Mouse (Mus musculus): ENCODE measurements around the gene Hist1h2ad.
"Not testable (repeated sequence)": the region's sequence is repeated elsewhere in the genome, so short reads cannot be mapped to it uniquely, and the experiment has no call there.

Hist1h2ad gene

GRCm38 (mm10) chr13:23585029-23585441 lies 10.9 kb downstream of the Hist1h2ad start:
- peak; percentile 65 for DNase-seq (ENCODE audit: low spot score)

- DNase-seq (ENCODE audit: low spot score), result peak; percentile 51
These were observed 11.4 kb downstream of the Hist1h2ad start for GRCm38 (mm10) chr13:23585442-23586098.

DNA sequence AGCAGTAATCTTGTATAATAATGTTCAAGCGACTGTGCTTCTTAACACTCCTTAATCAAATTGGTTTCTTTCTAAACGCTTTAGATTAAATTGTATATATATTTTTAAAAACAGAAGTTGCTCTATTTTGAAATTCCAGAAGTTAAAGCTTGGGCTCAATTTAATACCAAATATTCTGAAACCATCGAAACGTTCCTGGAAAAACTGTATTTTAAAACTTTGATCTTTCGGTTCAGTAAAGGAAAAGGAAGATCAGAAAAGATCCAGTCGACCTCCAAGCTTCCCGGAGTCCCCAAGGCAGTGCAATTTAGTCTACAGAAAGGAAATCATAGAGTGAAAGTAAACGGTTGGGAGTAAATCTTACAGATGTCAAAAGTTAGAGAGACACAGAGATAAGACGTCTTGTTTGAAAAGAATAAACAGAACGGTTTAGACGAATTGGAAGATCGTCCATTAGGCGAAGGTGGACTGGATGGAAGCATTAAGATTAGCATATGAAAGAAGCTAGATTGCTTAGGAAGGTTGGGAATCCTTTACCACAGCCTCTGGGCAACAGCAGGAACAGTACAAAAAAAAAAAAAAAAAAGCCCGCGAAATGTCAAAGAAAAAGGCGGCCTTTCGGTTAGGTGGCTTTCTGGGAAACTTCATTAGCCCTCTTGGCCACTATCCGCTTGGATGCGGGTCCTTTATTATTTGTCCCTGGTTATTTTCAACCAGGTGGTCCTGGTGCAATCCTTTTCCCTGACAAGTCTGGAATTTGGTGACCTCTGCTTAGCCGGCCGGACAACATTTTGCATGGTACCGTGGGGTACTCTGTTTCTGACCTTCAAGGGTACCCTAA lies 12.1 kb downstream of the Hist1h2ad start:
- DNase-seq (ENCODE audit: low spot score), result no peak

GRCm38 (mm10) chr13:23586940-23587225 lies 12.7 kb downstream of the Hist1h2ad start:
- DNase-seq (ENCODE audit: low spot score), result no peak

- no peak for DNase-seq (ENCODE audit: low spot score)
These were observed 17.0 kb downstream of the Hist1h2ad start for GRCm38 (mm10) chr13:23591206-23591605.

- DNase-seq (ENCODE audit: low spot score), result not testable (repeated sequence)
These were observed 17.7 kb downstream of the Hist1h2ad start for GRCm38 (mm10) chr13:23591886-23592285.

GRCm38 (mm10) chr13:23592614-23593013 lies 18.4 kb downstream of the Hist1h2ad start:
- no peak for DNase-seq (ENCODE audit: low spot score)

GRCm38 (mm10) chr13:23593051-23593770 lies 19.0 kb downstream of the Hist1h2ad start:
- DNase-seq (ENCODE audit: low spot score), result no peak

GRCm38 (mm10) chr13:23595185-23595584 lies 21.0 kb downstream of the Hist1h2ad start:
- DNase-seq (ENCODE audit: low spot score), result no peak

DNA sequence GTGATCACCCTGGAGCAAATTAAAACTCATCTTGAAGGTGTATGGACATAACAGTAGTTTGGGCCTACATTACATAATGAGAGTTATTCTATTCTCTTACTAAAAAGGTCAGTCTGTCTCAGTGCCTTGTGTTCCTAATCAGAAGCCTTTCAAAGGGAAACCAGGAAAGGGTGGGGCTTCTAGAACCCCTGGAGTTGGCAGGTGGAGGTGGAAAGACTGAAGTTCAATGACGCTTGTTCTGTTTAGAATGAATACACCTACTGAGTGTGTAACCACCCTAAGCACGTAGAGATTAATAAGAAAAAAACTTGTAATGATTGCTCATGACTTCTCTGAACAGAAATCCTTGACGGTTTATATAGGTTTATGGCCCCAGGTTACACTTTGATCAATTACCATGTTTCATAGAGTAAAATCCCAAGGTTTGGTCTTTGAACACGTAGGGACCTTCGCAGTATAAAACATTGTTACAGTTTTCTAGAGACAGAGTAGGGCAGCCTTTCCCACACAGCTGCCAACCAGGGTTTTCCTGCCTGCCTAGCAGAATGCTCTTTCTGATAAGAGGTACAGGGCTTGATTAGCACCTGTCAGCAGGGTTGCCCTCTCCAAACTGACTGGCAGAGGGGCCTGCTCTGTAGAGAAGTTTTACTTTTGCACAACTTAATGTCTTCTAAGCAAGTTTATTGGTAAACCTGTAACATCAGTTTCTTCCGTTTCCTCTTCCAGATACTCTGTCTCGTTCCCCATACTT lies 21.6 kb downstream of the Hist1h2ad start:
- no peak for DNase-seq (ENCODE audit: low spot score)

DNA sequence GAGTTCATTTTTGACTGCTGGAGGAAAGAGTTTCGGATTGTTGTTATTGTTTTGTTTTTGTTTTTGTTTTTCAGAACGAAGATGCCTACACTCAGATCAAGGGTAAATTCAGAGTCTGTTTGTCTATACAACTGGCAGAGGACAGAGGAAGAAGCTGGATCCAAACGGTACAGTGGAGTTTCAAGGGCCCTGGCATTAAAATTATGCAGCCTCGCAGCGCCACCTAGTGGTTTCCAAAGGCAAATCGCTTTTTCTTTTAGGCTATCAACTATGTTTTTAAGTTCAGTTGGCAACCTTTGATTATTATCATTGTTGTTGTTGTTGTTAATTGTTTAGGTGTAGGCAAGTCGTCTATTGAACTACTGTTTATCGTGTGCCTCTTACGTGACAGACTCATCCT lies 23.8 kb downstream of the Hist1h2ad start:
- peak; percentile 83 for DNase-seq (ENCODE audit: low spot score)

DNA sequence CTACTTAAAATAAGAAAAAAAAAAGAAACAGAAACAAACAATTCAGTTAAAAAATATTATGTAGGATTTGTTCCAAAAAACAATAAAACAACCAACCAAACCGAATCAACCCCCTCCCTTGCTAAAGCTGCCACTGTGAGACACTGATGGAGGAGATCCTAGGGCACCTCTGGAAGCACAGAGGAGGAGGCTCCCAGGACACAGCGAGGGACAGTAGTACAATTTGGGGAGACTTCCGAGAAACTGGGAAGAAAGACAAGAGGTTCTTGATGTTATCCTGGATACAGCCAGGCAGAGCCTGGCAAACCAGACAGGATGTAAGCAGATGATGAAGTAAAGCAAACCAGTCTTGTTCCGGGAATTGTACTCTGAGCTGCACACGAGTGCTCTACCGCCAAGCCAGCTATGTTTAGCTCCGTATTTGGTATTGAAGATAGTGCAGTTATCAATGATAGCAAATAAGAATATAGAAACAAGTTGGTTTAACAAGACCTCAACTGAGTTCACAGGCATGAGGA lies 29.1 kb downstream of the Hist1h2ad start:
- no peak for DNase-seq (ENCODE audit: low spot score)

GRCm38 (mm10) chr13:23604452-23604851 lies 30.3 kb downstream of the Hist1h2ad start:
- no peak for DNase-seq (ENCODE audit: low spot score)

- DNase-seq (ENCODE audit: low spot score), result no peak
These were observed 30.9 kb downstream of the Hist1h2ad start for GRCm38 (mm10) chr13:23605052-23605451.

DNA sequence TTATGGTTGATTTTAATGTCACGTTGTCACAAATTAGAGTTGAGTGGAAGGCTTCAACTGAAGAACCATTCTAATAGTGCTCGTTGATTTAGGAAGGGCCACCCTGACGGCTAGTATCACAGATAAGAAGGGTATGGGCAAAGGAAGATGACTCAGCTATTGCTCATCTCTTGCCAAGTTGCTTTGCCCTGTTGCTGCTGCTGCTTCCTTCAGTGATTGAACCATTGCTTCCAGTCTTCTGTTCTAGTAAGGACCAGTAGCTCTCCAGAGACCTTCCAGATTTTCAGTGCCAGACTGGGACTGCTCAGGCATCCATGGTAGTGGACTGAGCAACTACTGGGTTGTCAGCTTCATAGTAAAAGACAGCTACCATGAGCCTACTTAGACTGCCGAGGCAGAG lies 35.0 kb downstream of the Hist1h2ad start:
- DNase-seq (ENCODE audit: low spot score), result no peak

GRCm38 (mm10) chr13:23609844-23610243 lies 35.7 kb downstream of the Hist1h2ad start:
- no peak for DNase-seq (ENCODE audit: low spot score)

GRCm38 (mm10) chr13:23610393-23610792 lies 36.2 kb downstream of the Hist1h2ad start:
- no peak for DNase-seq (ENCODE audit: low spot score)

GRCm38 (mm10) chr13:23611638-23612037 lies 37.5 kb downstream of the Hist1h2ad start:
- DNase-seq (ENCODE audit: low spot score), result no peak

DNA sequence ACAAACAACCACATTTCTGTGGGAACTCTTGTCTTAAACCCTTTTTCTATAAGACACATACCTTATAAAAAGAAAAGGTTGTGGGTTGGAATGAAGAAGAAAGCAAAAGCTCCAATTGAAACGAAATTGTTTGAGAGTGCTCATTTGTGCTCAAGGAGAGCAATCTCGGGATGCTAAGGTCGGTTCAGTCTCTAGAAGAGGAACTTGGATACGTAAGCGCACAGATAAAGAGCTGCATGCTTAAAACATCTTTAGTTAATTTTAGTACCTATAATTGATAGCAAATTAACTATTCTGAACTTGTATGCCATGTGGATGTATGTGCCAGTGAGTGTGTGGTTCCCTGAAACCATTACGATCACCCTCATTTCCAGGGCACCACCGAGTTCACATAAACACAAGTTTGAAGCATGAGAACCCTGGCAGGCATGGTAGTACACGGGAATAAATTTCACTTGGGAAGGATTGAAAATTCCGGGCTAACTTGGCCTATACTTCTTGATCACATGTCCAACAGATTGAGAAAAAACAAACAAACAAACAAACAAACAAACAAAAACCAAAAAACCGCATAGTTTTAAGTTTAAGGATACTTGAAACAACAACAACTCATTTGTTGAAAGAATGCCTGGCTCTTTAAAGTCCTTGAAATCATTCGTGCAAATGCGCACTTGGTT lies 46.0 kb downstream of the Hist1h2ad start:
- DNase-seq (ENCODE audit: low spot score), result no peak

DNA sequence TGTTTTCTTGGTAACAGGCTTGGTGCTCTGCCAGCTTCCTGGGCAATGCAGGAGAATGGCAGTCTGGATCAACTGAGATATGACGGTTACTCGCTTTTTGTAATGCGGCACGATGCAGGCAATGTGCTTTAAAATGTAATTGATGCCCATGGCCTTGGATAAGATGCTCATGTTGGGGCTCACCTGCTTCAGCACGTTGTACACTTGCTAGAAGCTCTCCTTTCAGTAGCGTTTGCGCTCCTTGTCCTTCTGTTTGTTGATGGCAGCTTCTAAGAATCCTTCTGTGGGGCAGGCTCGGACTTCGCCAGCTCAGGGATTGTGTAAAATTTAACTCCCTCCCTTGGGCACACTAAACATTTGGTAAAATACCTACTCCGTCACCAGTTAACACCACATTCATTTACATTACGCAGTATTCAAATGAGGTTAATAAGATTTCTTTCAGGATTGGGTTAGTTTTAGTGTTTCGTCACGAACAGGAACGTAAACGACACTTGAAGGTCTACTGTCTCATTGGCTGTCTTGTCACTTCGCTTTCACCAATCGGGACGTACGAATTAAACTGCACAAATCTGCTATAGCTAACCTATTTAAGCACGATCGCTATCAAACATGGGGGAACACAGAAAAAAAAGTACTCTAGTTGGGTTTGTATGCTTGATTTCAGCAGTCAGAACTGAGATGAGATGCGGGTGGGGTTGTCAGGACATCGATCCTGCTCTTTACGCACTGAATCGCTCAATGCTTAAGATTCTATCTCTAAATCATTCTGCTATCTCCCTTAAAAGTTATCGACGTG lies 46.8 kb downstream of the Hist1h2ad start, which contains the start of gene Hist1h2be:
Hist1h2be (minus strand) TSS at position 392 of the 799 bp plus-strand sequence.
- DNase-seq (ENCODE audit: low spot score), result peak; percentile 31

Data from urinary bladder, postnatal 25 days (tissue).